Mouse (Mus musculus) gastrocnemius, adult 8-10 months (tissue): Measurements from ENCODE around the gene Sars2. TPM values are rescaled to one million over a fixed set of nuclear protein-coding genes. Genes with fewer than 3 reads are reported as not detected.

Source experiments
- DNase-seq, 2 experiments: peaks; one replicate each; pipeline ENCODE4 v3.0.0; 2022; ENCODE audit warnings: low spot score in 2 of 2
- total RNA-seq, 4 experiments: library from RNA; stranded (reverse); gene quantifications; 2 replicates each; pipeline ENCODE4 v1.2.4; 2022

Sars2 gene
- total RNA-seq, 4 experiments from 2014 or later: 12.3 to 13.5 (median 12.6) TPM

DNA sequence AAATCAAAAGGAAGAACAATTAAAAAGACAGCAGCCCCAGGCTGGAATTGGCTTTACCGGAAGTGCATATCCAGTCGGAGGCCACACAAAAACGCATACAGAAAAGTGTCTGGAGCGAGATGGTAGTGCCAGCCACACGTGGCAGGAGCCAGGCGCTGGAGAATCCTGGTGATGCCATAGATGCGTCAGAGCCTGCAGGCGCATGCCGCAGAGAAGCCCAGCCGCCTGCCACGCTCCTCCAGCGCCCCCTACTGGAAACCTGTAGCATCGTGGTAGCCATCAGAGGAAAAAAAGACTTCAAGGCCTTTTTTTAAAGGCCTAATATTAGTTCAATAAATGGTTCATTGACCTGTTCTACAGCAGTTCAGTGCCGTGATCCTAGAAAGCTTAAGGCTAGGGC is 15.2 kb upstream of the Sars2 start:
- peak; percentile 35 to 59 for DNase-seq

DNA sequence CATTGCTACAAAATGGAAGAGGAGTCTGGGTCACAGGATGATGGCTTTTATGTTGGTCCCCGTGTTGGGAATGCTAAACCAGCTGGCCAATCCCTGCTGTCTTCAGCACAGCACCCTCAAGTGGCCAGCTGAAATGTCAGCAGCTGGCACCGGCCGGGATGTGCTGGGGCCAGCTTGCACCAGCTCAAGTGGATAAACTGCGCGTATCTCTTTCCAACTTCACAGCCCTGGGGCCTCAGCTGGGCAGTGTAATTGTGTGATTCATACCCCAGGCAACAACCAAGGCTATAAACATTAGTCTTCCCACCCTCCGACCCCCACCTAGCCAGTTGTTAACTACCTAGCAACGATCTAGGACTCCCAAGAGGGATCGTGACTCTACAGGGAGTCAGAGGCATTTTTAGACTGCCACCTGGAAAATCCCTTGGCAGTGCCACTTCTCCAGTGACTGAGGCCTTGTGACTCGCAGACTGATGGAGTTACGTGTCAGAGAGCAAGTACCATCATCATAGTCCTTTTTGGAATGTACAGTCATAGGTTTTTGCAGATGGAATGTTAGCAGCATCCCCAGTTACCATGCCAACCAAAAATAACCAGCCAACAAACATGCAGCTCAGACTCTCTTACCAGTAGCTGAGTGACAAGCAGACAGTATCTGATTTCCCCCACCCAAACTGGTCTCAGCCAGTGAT is 14.0 kb upstream of the Sars2 start:
- peak; percentile 14 to 35 for DNase-seq

DNA sequence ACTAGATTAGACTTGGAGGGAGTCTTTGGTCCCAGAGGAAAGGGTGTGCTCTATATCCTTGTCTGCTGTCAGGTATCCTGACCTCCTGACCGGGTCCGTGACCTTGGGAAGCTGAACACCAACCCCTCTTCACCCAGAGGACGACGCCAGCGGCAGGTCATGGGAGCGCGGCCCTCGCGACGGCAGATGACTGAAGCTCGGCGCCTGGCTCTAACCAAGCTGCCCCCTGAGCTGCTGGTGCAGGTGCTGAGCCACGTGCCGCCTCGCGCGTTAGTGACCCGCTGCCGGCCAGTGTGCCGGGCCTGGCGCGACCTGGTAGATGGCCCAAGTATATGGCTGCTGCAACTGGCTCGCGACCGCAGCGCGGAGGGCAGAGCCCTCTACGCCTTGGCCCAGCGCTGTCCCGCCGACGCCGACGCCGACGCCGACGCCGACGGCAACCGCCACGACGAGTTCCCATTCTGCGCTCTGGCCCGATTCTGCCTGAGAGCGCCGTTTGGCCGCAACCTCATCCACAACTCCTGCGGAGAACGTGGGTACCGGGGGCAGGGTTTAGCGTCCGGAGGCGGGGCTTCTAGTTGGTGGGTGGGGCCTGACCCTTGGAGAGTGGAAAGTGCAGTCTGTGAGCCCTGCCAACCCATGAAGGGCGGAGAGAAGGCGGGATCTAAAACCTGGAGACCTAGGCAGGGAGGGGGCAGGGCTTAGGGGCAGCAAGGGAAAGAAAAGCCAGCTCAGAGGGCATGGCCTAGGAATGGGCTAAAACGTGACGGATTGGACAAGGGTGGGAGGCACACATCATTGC is 9.2 kb upstream of the Sars2 start:
- peak; percentile 16 to 37 for DNase-seq

- DNase-seq: no peak
Observed at GRCm38 (mm10) chr7:28733211-28733610, 8.6 kb upstream of the Sars2 start.

- no peak for DNase-seq
Observed at GRCm38 (mm10) chr7:28735701-28736100, 6.1 kb upstream of the Sars2 start.

- DNase-seq: no peak
Observed at GRCm38 (mm10) chr7:28739829-28740228, 2.0 kb upstream of the Sars2 start.

GRCm38 (mm10) chr7:28740949-28741348 is 843 bp upstream of the Sars2 start:
- no peak for DNase-seq

DNA sequence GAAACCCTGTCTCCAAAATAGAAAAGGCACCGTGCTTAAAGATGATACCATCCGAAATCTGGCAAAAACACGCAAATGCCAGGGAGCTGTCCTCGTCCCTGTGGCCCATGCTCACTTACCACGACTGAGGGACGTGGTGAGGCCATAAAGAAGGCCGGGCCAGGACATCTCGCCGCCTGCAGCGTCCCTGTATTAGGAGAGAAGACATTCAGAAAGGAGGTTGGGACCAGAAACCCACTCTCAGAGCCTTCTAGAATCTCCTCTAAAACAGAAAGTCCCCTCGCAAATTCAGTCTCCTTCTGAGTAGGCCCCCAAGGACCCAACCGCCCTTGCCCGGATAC is 454 bp upstream of the Sars2 start:
- DNase-seq: no peak

GRCm38 (mm10) chr7:28749935-28750334 is 8.1 kb downstream of the Sars2 start:
- no peak for DNase-seq

DNA sequence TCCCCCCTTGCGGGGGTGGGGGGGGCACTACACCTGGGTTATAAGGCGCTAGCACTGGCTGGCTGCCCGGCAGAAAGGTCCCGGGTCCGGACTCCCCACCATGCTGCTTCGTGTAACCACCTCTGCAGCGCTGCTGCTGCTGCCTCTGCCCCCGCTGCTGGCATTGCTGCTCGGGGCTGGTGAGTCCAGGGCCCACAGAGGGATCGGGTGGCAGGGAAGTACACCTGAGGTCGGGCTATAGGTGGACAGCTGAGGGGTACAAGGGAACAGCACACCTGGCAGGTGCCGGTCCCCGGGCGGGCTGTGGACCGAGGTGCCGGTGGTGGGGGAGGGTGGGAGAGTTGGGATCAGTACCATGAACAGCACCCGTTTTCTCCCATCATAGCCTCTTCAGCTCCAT is 14.3 kb downstream of the Sars2 start, which contains the start of gene Ccer2:
Gene Ccer2, plus strand, starts transcription at position 96 of the 400 bp plus-strand sequence.
- no peak for DNase-seq

GRCm38 (mm10) chr7:28758623-28759022 is 16.8 kb downstream of the Sars2 start:
- no peak for DNase-seq

- no peak for DNase-seq
Observed at GRCm38 (mm10) chr7:28761907-28762306, 20.1 kb downstream of the Sars2 start.

- DNase-seq: no peak
Observed at GRCm38 (mm10) chr7:28765211-28765610, 23.4 kb downstream of the Sars2 start.

DNA sequence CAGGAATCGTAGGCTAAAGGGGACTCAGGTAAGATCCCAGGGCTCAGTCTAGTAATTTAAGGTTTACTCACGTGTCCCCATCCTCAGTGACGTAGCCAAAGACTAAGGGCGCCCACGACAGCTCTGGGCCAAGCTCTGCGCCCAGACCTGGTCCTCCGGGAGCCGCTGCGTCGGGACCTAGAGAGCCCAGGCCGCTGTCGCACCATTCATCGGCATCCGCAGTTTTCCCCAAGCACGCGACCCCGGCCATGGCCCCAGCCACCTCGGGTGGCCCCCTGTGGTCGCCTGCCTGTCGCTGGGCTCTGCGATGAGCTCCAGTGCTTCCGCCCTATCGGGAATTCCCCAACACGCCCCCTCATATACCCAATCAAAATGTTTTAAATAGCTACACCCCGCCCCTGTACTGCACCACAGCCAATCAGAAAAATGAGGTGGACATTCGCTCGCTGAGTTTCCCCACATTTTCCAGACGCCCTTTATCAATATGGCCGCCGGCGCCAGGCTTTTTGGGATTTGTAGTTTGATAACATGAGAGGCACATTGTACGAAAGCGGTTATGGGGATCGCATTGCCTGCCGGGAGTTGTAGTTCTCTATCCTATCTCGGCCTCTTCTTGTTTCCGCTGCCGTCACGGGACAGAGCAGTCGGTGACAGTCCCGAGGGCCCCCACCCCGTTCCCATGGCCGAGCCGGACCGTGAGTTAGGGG is 24.5 kb downstream of the Sars2 start, which contains the start of gene Sirt2:
Gene Sirt2, plus strand, starts transcription at position 563 of the 707 bp plus-strand sequence.
- peak; percentile 98 to 99 for DNase-seq

DNA sequence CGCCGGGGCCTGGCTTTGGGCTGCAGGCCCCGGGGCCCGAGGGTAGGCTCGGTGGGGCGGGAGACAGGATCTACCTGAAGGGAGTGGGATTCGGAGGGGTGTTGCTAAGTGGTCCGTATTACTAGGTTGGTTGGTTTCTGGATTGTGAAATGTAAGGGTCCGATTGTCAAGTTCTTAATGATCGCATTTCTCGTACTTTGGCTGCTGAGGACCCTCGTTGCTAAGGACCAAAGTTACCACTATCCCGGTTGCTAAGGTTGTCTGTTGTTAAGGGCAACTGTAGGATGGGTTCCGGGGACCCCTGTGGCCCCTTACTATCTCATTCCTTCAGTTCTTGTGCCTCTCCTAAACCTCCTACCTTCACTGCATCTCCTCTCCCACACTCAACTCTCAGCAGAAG is 25.1 kb downstream of the Sars2 start:
- no peak for DNase-seq

DNA sequence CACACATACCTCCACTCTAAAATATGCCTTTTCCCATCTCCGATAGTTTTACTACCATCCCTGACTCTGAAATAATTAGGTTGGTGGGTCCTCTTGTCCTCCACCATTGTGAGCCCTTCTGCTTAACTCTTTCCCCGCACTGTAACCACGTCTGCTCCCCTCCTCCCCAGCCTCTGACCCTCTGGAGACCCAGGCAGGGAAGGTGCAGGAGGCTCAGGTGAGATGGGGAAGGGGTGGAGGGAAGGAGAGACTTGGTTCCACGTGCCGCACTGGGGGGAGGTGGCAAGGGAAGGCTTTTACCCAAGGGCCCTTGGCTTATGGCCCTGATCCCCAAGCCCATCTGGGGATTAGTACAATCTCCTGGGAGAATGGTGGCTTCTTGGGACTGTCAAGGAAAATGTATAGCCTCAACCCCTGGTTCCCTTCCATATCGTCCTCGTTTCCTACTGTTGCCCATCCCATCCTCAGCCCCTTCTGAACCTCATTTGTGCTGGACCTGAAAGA is 25.7 kb downstream of the Sars2 start, which contains the start of gene Nfkbib:
Gene Nfkbib, minus strand, starts transcription at position 51 of the 504 bp plus-strand sequence.
- DNase-seq: no peak

DNA sequence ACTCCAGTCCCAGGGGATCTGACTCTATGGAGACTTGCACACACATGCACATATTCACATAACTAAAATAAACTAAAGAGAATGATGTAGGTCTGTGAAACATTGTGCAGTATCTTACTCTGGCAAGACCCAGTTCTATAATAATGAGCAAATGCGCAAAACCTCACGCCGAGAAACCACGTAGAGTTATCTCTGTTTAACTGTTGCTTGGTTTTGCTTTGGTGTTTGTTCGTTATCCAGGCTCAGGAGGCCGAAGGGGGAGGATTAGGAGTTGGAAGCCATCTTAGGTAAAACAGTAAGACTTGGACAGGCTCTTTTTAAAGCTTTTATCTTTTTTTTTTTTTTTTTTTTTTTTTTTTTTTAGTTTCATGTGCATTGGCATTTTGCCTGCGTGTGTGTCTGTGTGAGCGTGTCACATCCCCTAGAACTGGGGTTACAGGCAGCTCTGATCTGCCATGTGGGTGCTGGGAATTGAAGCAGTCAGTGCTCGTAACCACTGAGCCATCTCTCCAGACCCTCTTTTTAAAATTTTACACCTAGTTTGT is 27.7 kb downstream of the Sars2 start:
- no peak for DNase-seq

GRCm38 (mm10) chr7:28770309-28770708 is 28.5 kb downstream of the Sars2 start:
- no peak for DNase-seq

- DNase-seq: no peak
Observed at GRCm38 (mm10) chr7:28771867-28772266, 30.1 kb downstream of the Sars2 start.

GRCm38 (mm10) chr7:28773163-28773562 is 31.4 kb downstream of the Sars2 start:
- DNase-seq: no peak

- no peak for DNase-seq
Observed at GRCm38 (mm10) chr7:28774164-28774563, 32.4 kb downstream of the Sars2 start.
